Mouse (Mus musculus) forebrain, postnatal 0 days (tissue): Measurements from ENCODE around the gene Mllt6. TPM values are rescaled to one million over a fixed set of nuclear protein-coding genes. Genes with fewer than 3 reads are reported as not detected.
"Not testable (repeated sequence)": the region's sequence is repeated elsewhere in the genome, so short reads cannot be mapped to it uniquely, and the experiment has no call there.

Experiments used
- ATAC-seq: fragments of 200-750 bp; cut with Nextera tagmentation; 2 replicates; pipeline ENCODE4 v1.8.0; 2017; ENCODE audit warnings: mild to moderate bottlenecking, moderate library complexity
- DNase-seq: peaks from one replicate; pipeline ENCODE4 v3.0.0-alpha.2; 2015
- H3K27ac ChIP-seq: fragments of 300-500 bp; sonication (generic); 2 replicates; pipeline ENCODE4 v1.5.1; 2014; ENCODE audit warnings: low read depth, mild to moderate bottlenecking, antibody characterized with exemption, low read length, moderate library complexity, mixed read lengths
- H3K27me3 ChIP-seq: fragments of 300-500 bp; sonication (generic); 2 replicates; pipeline ENCODE4 v1.6.1; 2014; ENCODE audit warnings: mild to moderate bottlenecking, low read length, mixed read lengths; ENCODE audit not compliant: insufficient read depth
- H3K36me3 ChIP-seq: fragments of 300-500 bp; sonication (generic); 2 replicates; pipeline ENCODE4 v1.6.1; 2014; ENCODE audit warnings: mild to moderate bottlenecking, moderate library complexity; ENCODE audit not compliant: insufficient read depth
- H3K4me1 ChIP-seq: fragments of 300-500 bp; sonication (generic); 2 replicates; pipeline ENCODE4 v1.6.1; 2014; ENCODE audit warnings: antibody characterized with exemption; ENCODE audit not compliant: insufficient read depth
- H3K4me2 ChIP-seq: fragments of 300-500 bp; sonication (generic); 2 replicates; pipeline ENCODE4 v1.6.1; 2014; ENCODE audit warnings: low read depth, mild to moderate bottlenecking, moderate library complexity
- H3K4me3 ChIP-seq: fragments of 300-500 bp; sonication (generic); 2 replicates; pipeline ENCODE4 v1.5.1; 2014; ENCODE audit warnings: low read depth, low read length, mixed read lengths
- H3K9ac ChIP-seq: fragments of 300-500 bp; sonication (generic); 2 replicates; pipeline ENCODE4 v1.6.1; 2014; ENCODE audit warnings: mild to moderate bottlenecking
- H3K9me3 ChIP-seq: fragments of 300-500 bp; sonication (generic); 2 replicates; pipeline ENCODE4 v1.6.1; 2016; ENCODE audit warnings: low read length
- CTCF ChIP-seq: sonication (generic); IDR thresholded peaks from 2 replicates; pipeline ENCODE4 v1.5.1; 2016; ENCODE audit warnings: antibody characterized with exemption, control low read depth, low read depth
- WGBS: fragments of 180-500 bp; shearing (Covaris S2); extraction: QIAGEN DNeasy Blood & Tissue Kit; methylation state at CpG from one replicate; pipeline ENCODE4 v1.1.7; 2014; 5-methylcytosine and 5-hydroxymethylcytosine counted together
- polyA plus RNA-seq: library from polyadenylated mRNA; unstranded; fragments of >200 nt; fragmentation: Nextera tagmentation; extraction: Ambion mirVana; gene quantifications from 2 replicates; pipeline ENCODE4 v1.2.1, GENCODE M21; 2015
- total RNA-seq: library from RNA; depleted of rRNA; stranded (reverse); fragments of >200 nt; gene quantifications from 2 replicates; pipeline ENCODE4 v1.2.3, GENCODE M21; 2014

Gene Mllt6
- total and polyA plus RNA-seq, 2 experiments from 2014 or later = 1.7 to 48.1 TPM

GRCm38 (mm10) chr11:97703039-97703826 is 40.0 kb downstream of the Mllt6 start, which contains the start of gene Psmb3:
TSS of gene Psmb3 (plus strand) at chr11:97703399.
- ATAC-seq = peak; percentile 89
- TF ChIP-seq CTCF = no peak
- peak within 1 kb of the TSS; percentile 78 for H3K9ac ChIP-seq
- no peaks in the 10 kb centered on the region for H3K27me3 ChIP-seq
- under 1% methylated on average over 35 of the region's 35 CpGs for WGBS
- H3K36me3 ChIP-seq = peaks cover 23% of the 10 kb centered on the region
- peak within 1 kb of the TSS; percentile 83 for H3K4me3 ChIP-seq
- no peaks in the 10 kb centered on the region for H3K9me3 ChIP-seq
- peak; percentile 100 for DNase-seq
- H3K4me1 ChIP-seq = peaks cover 17% of the 10 kb centered on the region
- peak within 1 kb of the TSS; percentile 92 for H3K27ac ChIP-seq
- H3K4me2 ChIP-seq = peak within 1 kb of the TSS; percentile 71

GRCm38 (mm10) chr11:97710067-97710466 is 46.9 kb downstream of the Mllt6 start:
- 74% methylated on average over 2 of the region's 2 CpGs for WGBS

GRCm38 (mm10) chr11:97711200-97711900 is 48.1 kb downstream of the Mllt6 start:
- DNase-seq (no peak), ATAC-seq (no peak)
- H3K36me3 ChIP-seq = peaks cover 58% of the 10 kb centered on the region
- H3K27me3 ChIP-seq = no peaks in the 10 kb centered on the region
- no peak overlapping the region for H3K4me2 ChIP-seq
- H3K9ac ChIP-seq = no peak overlapping the region
- H3K9me3 ChIP-seq = no peaks in the 10 kb centered on the region
- no peaks in the 10 kb centered on the region for H3K4me1 ChIP-seq
- 83% methylated on average over 13 of the region's 13 CpGs for WGBS
- H3K27ac ChIP-seq = no peak overlapping the region
- no peak overlapping the region for H3K4me3 ChIP-seq
- no peak for TF ChIP-seq CTCF

More at GRCm38 (mm10) chr11:97710067-97710466, 46.9 kb downstream of the Mllt6 start:
- H3K27me3 ChIP-seq, H3K4me1 ChIP-seq, H3K9ac ChIP-seq, H3K4me2 ChIP-seq, ATAC-seq, DNase-seq, H3K4me3 ChIP-seq, H3K9me3 ChIP-seq, H3K27ac ChIP-seq: not testable (repeated sequence)
- H3K36me3 ChIP-seq = peaks cover 60% of the 10 kb centered on the region

GRCm38 (mm10) chr11:97712286-97712685 is 49.1 kb downstream of the Mllt6 start:
- Histone ChIP-seq H3K9me3 (no peaks in the 10 kb centered on the region), H3K9ac (no peak overlapping the region), H3K27ac (no peak overlapping the region), H3K4me3 (no peak overlapping the region), H3K27me3 (no peaks in the 10 kb centered on the region), H3K4me1 (no peaks in the 10 kb centered on the region), H3K4me2 (no peak overlapping the region), H3K36me3 (peaks cover 57% of the 10 kb centered on the region)
- ATAC-seq (no peak), DNase-seq (no peak)
- TF ChIP-seq CTCF = no peak
- WGBS = 95% methylated on average over 15 of the region's 15 CpGs

- Histone ChIP-seq H3K4me3 (no peak overlapping the region), H3K27me3 (no peaks in the 10 kb centered on the region), H3K9me3 (no peaks in the 10 kb centered on the region), H3K9ac (no peak overlapping the region), H3K4me2 (no peak overlapping the region), H3K36me3 (peaks cover 60% of the 10 kb centered on the region), H3K27ac (no peak overlapping the region), H3K4me1 (no peaks in the 10 kb centered on the region)
- ATAC-seq = no peak
- no peak for DNase-seq
- WGBS = 71% methylated on average over 8 of the region's 8 CpGs
- TF ChIP-seq CTCF = no peak
Observed at GRCm38 (mm10) chr11:97713896-97714295, 50.7 kb downstream of the Mllt6 start.

GRCm38 (mm10) chr11:97714356-97714755 is 51.1 kb downstream of the Mllt6 start:
- 94% methylated on average over 3 of the region's 3 CpGs for WGBS
- no peak for ATAC-seq

More at GRCm38 (mm10) chr11:97714356-97714755, 51.1 kb downstream of the Mllt6 start:
- Histone ChIP-seq H3K27me3 (no peaks in the 10 kb centered on the region), H3K9ac (no peak overlapping the region), H3K36me3 (peaks cover 62% of the 10 kb centered on the region), H3K4me1 (no peaks in the 10 kb centered on the region), H3K9me3 (no peaks in the 10 kb centered on the region), H3K4me2 (no peak overlapping the region), H3K27ac (no peak overlapping the region), H3K4me3 (no peak overlapping the region)
- TF ChIP-seq CTCF = peak; percentile 53
- DNase-seq = no peak
